Mouse (Mus musculus) neutrophil, adult 5-6 weeks (primary cell): ENCODE data around the gene Ap4e1. TPM values are rescaled to one million over a fixed set of nuclear protein-coding genes. Genes with fewer than 3 reads are reported as not detected.

Experiments used
- ATAC-seq: fragments of 151-379, 151-347 bp; 2 replicates; pipeline ENCODE4 v1.8.0; 2017; ENCODE audit warnings: mild to moderate bottlenecking, moderate TSS enrichment; ENCODE audit not compliant: insufficient number of reproducible peaks, poor library complexity, low FRiP score, severe bottlenecking; ENCODE audit errors: extremely low read depth
- total RNA-seq: library from RNA; stranded (forward); fragments of 200-1000 nt; gene quantifications from 2 replicates; pipeline ENCODE4 v1.2.3, GENCODE M21; 2017

Ap4e1 gene
- total RNA-seq, result 29.6 and 36.9 TPM in 2 replicates

DNA sequence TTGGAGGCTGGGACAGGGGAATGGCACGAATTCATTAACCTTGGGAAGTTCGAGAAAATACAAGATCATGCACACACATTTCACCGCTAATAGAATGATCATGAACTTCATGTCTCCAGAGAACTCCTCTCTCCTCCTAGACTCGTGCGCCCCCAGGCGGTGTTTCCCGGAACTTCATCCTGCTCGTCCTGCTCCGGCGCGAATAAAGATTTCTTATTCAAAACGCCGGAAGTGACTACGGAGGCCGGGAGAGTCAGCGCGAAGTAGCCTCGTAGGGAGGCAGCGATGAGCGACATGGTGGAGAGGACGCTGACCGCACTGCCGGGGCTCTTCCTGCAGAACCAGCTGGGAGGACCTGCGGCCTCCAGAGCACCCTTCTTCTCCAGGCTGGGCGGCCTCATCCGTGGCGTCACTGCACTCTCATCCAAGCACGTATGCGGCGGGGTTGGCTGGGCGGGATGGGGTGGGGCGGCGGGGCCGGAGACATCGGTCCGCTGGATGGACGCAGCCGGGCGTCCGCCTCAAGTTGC, at the start of gene Ap4e1:
Gene Ap4e1, plus strand, starts transcription at position 249 of the 530 bp plus-strand sequence.
- ATAC-seq, result peak; percentile 91

DNA sequence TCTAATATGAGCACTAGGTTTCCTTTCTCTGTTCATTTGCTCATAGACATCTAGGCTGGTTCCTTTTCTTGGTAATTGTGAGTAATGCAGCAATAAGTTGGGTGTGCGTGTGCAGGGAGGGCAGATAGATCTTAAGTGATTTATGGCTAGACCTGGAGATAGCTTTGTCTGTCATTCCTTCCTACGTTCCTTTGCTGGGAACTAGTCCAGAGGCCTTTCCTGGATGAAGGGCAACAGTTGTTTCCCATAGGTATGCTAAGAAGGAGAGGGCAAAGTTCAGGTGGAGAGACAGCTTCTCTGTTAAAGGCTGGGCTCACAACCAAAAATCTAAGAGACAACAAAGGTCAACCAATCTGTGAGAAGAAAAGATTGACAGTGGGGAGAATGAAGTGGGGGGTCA, 46.8 kb upstream of the Ap4e1 start:
- no peak for ATAC-seq

DNA sequence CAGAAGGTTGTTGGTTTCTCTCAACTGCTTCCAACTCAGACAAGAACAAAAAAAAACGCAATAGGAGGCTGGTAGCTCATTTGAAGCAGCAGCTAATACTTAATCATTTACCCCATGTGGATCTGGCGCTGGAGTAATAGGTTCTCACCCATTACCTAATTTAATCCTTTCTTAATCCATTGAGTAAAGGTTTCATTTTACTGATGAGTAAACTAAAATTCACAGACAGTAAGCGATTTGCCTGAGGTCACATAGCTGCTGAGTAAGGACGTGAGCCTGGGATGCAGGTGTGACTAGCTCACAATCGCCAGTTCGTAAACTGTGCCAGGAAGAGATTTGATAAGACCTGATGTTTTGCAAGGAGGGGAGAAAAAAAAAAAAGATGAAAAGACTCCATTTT, 31.1 kb upstream of the Ap4e1 start:
- no peak for ATAC-seq

DNA sequence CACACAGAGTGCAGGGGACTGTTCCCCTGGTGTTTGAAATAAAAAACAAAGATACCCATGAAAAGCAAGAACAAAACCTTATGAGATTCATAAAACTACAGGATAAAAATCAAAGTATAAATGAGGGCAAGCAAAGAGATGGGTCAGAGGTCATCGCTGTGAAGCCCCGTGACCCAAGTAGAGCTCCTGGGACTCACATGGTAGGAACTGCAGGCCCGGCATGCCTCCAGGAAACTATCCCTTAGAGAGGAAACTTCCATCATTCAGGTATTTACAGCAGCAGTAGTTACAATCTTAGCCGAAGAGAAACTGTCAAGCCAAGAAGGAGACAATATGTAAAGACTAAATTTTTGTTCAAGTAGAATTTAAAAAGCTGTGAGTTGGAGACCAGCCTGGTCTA, 25.3 kb upstream of the Ap4e1 start:
- ATAC-seq, result no peak

DNA sequence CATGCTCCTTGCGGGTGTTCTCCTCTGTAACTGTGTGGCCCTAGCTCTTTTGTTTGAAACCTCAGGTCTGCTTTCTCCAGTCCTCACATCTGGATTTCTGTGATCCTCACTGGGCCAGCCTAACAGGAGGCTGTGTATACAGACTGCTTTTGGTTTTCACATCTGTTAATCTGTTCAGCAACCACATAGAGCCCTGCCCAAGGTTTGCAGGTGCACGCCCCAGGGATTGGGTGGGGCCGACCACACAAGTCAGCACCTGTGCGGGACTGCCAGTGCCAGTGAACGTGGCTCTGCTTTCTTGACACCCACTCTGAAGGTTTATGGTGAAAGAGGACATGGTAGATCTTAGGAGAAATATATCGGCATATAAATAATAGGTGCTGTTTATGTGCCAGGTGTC, 18.6 kb upstream of the Ap4e1 start:
- ATAC-seq, result no peak

DNA sequence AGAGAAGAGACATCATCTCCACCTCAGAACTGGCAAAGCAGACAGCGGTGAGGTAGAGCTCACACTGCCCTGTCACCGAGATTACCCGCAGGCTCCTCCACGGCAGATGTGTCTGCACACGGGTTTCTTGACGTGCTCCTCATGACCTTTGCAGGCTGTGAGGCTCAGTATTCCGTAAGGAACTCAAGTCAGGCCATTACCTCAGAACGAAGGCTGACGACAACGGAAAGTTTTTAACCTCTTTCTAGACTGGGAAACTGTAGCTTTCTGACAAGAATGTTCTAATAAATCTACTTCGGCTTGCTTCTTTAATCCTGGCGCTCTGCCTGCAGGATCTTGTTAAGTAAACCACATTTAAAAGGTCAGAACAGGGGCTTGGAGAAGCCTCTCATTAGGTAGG, 15.8 kb upstream of the Ap4e1 start:
- ATAC-seq, result no peak

DNA sequence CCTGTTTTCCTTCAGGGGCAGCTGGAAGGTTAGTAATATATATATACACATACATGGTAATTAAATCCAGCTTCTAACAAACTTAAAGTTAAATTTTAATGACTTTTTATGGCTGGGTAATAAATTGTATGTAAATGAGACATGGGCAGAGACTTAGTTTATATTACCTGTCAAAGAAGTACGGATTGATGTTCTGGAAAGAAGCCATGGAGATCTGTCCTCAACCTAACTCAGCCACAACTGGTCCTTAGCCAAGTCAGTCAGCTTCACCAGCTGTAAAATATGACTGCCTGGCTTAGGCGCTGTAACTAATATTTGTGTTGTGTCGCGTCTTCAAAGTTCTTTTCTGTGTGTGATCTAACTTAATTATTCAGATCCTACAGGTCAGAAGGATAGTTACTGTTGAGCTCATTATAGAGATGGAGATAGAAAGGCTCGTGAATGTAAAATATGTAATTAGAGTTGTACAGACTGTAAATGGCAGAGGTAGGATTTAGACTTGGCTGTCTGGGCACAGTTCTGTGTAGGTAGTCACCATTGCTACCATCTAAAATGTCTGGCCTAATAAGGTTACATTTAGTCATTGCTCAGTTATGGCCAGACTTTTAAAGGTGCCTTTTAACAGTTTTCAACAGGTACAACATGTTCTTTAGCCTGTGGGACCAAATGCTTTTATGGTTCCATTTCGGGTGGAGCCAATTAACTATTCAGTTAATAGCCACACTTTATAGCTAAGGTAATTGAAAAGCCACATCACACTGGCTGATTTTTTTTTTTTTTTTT, 13.9 kb upstream of the Ap4e1 start:
- ATAC-seq, result no peak

DNA sequence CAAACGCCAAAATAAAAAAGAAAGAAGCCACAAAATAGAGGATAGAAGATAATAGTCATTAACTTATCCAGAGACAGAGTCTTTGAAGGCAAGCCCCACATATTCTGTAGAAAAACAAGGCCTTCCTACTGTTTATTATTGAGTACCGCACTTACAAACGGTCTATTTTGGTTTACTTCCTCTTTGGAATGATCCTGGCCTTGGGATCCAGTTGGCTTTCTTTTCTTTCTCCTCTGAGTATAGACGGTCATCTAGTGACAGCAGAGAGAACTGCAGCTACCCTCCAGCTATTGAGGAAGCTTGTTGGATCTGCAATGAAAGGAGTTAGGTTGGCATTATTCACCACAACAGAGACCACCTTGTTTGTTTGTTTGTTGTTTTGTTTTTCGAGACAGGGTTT, 11.8 kb upstream of the Ap4e1 start:
- ATAC-seq, result no peak

DNA sequence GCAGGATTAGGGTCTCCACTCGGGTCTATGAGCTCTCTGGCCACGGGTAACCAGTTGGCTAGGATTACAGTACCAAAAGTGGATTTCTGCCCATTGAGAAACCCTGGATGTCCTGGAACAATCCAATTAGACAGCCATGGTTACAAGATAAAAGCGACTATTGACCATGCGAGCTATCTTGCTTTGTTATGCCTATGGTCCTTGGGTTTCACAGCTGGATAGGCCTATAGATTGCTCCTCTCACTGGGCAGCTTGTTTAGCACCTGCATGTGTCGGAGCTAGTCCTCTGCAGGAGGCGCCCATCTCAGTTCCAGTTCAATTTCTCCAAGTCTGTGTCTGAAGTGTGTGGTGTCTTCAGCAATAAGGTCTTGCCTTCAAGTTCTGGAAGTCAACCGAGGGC, 10.3 kb upstream of the Ap4e1 start:
- ATAC-seq, result no peak

DNA sequence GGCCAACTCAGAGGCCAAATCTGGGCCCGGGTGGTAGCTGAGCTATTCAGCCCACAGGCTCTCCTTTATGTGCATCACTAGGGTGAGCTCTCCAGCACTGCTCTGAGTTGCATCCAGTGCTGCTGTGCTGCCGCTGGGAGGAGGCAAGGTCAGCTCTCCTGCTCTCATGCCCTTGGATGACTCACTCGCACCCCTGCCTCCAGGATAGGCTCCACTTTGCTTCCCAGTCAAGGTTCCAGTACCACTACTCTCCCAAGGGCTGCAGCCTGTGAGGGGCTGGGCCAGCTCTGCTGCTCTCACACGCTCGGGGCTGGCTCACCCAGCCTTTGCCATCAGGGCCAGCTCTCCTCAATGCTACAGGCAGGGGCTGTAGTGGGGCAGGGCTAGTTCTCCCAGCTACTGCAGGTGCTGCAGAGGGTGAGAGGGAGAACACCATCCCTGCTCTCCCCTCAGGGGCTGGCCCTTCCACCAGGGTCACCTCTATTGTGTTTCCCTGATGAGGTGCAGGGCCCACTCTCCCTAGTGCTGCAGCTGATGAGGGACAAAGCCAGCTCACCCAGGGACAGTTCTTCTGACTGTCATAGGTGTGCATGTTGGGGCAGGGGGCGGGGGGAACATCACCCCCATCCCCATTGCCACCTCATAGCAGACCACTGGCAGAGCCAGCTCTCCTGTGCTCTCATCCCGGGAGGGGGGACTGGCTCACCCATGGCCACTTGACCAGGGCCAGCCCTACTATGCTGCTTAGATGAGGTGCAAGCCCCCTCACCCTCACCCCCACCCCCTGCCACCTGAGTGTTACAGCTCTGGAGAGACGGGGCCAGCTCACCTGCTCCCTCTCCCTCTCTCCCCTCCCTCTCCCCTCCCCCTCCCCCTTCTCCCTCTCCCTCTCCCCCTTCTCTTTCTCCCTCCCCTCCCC, 7.9 kb upstream of the Ap4e1 start:
- ATAC-seq, result no peak

DNA sequence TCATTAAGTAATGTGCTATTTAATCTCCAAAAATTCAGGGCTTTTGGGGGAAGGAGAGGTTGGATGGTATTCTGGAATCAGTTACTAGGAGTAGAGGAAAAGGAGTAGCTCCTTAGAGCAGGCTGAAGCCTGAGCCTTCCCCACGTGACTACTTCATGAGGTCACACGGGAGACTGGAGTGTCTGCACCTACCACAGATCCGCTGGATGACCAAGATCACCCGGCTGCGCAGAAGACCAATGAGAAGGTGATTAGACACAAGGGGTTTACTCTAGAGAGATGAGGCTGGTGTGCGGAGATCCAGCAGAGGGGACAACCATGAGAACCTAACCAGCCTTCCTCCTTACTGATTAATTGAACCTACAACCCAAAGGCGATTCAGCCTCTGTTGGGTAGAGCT, 4.5 kb upstream of the Ap4e1 start:
- ATAC-seq, result no peak

DNA sequence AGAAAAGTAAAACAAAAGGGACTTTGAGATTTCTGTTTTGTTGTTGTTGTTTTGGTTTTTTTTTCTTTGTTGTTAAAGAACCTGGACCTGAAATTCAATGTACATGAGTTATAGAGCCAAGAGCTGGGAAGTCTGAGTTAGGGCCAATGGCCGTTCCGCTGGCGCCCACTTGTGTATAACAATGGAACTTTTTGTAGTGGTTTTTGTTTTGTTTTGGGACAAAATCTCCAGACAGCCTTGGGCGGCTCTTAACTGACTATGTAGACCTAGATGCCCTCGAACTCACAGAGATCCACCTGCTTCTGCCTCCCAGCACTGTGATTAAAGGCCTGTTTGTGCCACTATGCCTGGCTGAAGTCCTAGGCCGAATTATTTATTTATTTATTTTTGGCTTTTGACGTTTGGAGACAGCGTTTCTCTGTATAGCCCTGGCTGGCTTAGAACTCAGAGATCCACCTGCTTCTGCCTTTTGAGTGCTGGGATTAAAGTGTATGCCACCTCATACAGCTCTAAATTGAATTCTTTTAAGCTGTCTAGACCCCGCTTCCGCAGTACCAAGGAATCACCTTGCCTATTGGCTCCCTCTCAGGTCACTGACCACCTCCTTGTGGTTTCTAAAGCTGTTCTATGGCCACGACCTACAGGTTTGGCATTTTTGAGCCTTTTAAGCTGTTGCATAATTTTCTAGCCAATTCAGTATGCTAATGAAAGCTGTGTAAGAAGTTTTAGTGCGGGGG, 1.7 kb upstream of the Ap4e1 start:
- ATAC-seq, result peak; percentile 50; the same call in 1 of the 2 replicates

DNA sequence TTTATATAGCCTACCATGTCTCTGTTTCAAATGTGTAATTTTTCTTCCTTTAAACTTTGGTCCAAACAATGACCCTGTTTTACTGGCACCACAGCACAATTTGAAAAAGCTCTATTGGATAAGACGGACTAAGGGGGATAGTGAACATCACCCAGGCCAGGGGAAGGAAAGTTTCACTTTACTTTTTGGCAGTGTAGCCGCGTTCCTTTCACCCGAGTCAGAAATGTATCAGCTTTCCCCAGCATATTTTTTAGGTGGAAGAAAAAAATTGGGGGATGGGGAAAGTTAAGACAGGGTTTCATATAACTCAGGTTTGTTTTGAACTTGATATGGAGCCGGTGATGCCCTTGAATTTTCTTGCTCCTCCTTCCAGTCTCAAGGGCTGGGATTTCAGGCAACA, 1.0 kb upstream of the Ap4e1 start:
- ATAC-seq, result no peak

DNA sequence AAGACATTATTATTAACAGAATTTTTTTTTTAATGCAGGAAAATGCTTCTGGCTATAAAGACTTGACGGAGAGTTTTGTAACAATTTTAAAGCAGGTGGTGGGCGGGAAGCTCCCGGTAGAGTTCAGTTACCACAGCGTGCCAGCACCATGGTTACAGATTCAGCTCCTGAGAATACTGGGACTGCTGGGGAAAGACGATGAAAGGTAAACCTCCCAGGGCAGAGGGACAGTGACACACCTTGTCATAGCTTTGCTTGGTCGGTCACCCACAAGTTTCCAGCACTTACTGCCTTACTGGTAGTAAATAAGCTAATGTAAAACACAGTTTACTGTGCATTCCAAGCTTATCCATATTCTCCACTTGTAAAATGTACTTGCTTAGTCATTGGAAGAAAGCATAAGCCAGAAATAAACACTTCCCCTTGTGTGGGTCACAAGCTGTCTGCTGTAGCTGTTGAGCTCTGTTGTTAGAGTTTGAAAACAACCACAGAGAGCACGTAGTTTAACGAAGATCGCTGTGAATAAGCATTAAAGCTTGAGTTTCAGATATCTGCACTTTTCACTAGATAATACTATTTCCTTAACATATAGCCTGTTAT, 26.6 kb downstream of the Ap4e1 start:
- no peak for ATAC-seq

DNA sequence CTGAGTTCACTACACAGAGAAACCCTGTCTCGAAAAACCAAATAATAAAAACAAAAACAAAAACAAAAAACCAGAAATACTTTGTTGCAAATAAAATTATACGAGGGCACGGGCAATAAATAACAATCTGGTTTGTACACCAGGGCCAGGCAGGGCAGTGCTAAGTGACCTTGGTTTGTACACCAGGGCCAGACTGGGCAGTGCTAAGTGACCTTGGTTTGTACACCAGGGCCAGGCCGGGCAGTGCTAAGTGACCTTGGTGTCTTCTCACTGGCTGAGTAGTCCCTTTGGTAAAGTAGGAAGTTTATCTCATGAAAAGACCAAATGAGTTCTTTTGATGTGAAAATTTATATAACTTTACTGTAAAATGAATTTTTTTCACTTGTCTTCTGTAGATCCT, 28.8 kb downstream of the Ap4e1 start:
- no peak for ATAC-seq

DNA sequence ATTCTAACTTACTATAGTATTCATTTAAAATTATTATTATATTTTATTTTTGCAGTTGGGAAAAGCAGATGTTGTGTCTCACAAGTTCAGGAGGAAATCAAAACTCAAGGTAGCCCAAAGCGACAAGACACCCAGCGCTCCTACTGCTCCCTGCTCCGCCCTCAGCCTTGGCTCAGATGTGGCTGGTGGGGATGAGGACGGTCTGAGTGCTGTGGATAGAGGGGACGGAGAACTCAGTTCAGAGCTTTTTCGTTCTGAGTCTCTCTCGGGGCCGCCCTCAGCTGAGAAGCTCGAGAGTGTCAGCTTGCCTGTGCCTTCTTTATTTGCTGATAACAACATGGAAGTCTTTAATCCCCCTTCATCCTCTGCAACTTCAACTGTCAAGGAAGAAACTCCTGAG, 53.0 kb downstream of the Ap4e1 start:
- no peak for ATAC-seq

DNA sequence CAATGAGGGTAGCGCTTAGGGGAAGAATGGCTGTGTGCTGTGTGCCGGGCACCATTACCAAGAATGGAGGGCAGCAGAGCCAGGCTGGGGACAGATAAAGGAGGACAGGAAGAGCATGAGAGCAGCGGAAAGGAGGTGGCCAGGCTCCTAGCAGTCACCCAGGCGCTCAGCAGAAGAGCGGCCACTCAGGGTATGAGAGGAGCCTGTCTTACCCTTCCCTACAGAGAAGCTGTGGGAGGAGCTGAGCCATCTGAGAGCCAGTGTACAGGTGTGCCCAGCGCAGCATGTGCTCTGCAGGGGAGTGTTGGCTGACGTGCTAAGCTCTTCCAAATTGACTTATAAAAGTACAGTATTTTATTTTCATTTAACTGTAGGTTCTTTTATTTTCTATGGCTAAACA, 60.3 kb downstream of the Ap4e1 start:
- ATAC-seq, result no peak

DNA sequence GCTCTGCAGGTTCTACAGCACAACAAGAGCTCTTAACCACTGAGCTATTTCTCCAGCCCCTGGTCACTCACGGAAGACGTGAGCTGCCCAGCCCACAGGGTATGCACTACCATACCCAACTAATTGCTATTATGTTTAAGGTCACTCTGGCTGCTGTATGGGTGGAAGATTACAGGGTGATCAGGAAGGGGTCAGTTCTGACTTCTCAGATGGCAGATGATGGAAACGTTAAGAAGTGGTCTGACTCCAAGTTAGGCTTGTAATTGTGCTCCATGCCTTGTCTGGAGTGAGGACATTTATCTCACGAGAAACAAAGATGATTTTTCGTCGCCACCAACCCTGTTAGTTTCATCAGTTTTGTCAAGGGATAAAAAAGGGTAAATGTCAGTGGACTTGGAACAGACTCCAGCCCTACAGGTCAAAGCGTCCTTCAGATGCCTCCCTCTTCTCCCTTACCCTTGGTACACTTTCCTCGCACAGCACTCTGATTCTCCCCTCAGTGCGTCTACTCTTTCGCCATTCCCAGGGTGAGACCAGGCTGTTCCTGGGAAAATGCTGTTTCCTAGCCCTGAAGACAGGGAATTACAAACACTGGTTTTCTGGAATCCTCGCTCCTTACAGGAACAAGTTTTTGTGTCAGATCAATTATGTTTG, 61.4 kb downstream of the Ap4e1 start:
- no peak for ATAC-seq
